Mouse (Mus musculus): ENCODE results near the gene Vmn1r185.
"Not testable (repeated sequence)": the region's sequence is repeated elsewhere in the genome, so short reads cannot be mapped to it uniquely, and the experiment has no call there.

Vmn1r185 gene

GRCm38 (mm10) chr7:26618364-26618763 lies at the start of gene Vmn1r185:
Vmn1r185 (minus strand) TSS chr7:26618464.
- not testable (repeated sequence) for DNase-seq

GRCm38 (mm10) chr7:26667466-26667865 lies 49.2 kb upstream of the Vmn1r185 start:
- not testable (repeated sequence) for DNase-seq

GRCm38 (mm10) chr7:26666011-26666410 lies 47.7 kb upstream of the Vmn1r185 start:
- DNase-seq: no peak

DNA sequence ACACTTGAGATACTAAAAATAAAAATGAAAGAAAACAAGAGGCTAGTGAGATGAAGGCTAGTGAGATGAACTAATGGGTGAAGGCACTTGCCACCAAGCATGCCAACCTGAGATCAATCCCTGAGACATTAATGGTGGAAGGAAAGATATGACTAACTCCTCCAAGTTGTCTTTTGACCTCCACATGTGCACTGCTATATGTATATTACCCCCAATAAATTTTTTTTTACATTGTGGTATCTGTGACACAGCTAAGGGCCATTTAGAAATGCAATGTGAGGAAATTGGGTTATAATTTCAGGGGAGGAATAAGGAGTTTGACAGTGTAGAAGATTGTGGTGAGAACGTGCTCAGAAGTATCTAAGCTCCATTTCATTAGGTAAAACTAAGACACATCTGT lies 28.5 kb downstream of the Vmn1r185 start:
- DNase-seq: no peak

DNA sequence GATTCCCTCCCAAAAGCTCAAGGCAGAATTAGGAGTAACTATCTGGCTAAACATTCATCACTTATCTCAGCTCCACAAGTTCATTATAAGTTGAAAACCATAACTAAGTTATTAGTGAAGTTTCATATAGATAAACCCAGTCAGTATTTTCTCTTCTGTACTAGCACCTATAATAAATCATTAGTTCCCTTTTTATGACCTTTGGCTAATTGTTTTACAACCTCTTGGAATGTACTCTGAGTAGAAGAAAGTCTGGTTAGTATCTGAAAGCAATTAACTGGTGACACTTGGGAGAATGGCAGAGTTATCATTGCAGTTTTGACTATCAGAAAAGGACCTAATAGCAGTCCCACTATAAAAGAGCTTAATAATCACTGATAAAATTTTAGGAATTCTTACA lies 29.2 kb downstream of the Vmn1r185 start:
- no peak for DNase-seq

All from kidney, adult 9 months (tissue).